Comparison of ENCODE assay signal across 22 mouse cellular contexts in the genomic region with DNA sequence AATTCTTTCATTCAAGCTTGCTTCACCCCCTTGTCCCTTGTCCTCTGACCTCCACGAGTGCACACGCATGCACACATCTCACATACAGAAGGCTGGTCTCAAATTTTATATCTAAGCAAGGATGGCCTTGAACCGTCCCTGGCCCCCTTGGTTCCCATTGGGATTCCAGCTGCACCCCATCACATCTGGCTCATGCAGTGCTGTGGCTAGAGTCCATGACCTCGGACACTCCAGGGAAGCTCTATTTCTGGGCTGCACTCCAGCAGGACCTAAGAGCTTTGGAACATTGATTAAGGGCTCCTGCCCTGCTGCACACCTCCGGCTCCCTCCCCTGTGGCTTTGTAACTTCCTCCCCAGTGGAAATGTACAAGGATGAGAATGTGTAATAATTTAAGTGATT. TPM values are rescaled to one million over a fixed set of nuclear protein-coding genes. Genes with fewer than 3 reads are reported as not detected.
DNase-seq lines count a peak whose midpoint lies in the region; ATAC-seq and TF ChIP-seq lines count a peak whose summit lies in the region.
"Had no signal": no experiment of that assay in that cellular context is flagged by ENCODE, and none has a peak within 500 bp of the region (broad histone marks: within the 10 kb centered on the region; RNA-seq: fewer than 3 reads in every experiment).

No protein-coding gene starts in this region.

- H3K79me2 ChIP-seq in liver, adult 2 months (ENCODE audit: control insufficient read depth, insufficient read depth, low read length), result no peaks in the 10 kb centered on the region

- no peak overlapping the region for H3K4me2 ChIP-seq in liver, embryonic 11.5 days
- H3K4me2 ChIP-seq: intestine, embryonic 15.5 days had no signal

- peak; percentile 32 for DNase-seq in gastrocnemius, postnatal 14 days
- DNase-seq in gastrocnemius, postnatal 25 days, result no peak
- DNase-seq in liver, adult 2 months (ENCODE audit: extremely low read depth, low read depth, low spot score), result peak; percentile 41
- no peak for DNase-seq in liver, embryonic 11.5 days (ENCODE audit: low spot score)
- DNase-seq in adrenal gland, postnatal 36 days, result peak; percentile 71 to 76
- DNase-seq in kidney, postnatal 36 days, result peak; percentile 43 to 54
- DNase-seq in lung, postnatal 14 days, result no peak
- DNase-seq in thymus, adult 18-20 months, result no peak
- DNase-seq: cerebellum, postnatal 36 days; liver; right cerebral cortex, postnatal 4 days had no signal

- TF ChIP-seq POLR2A in liver, adult 2 months (IDR thresholded peaks at IDR 0.05; ENCODE audit: extremely low read depth, insufficient read depth, low read length), result no peak

- no peak overlapping the region for H3K27ac ChIP-seq in liver, adult 2 months (replicated peaks; ENCODE audit: insufficient read depth, low read depth, low read length)
- no peak overlapping the region for H3K27ac ChIP-seq in liver, embryonic 11.5 days (ENCODE audit: low read depth, low read length)
- H3K27ac ChIP-seq: intestine, embryonic 15.5 days had no signal

- no peaks in the 10 kb centered on the region for H3K9me3 ChIP-seq in liver, embryonic 11.5 days (ENCODE audit: control insufficient read depth, low read length)
- H3K9me3 ChIP-seq: intestine, embryonic 15.5 days; megakaryocyte, embryonic 14.5 days had no signal

- WGBS in liver, adult 2 months, result 53% methylated on average over 5 of the region's 5 CpGs
- 72% methylated on average over 5 of the region's 5 CpGs for WGBS in liver, embryonic 11.5 days

- intact Hi-C loops in gastrocnemius, postnatal 14 days (cut with DNase I; ENCODE audit: low total_unique reads), result no loop called here

- peaks cover 4% of the 10 kb centered on the region for H3K27me3 ChIP-seq in liver, adult 2 months (ENCODE audit: control insufficient read depth, insufficient read depth, low read length)
- H3K27me3 ChIP-seq in liver, embryonic 11.5 days (replicated peaks; ENCODE audit: control insufficient read depth, insufficient read depth, low read length), result peaks cover 25% of the 10 kb centered on the region

- ATAC-seq in liver, embryonic 11.5 days (replicated peaks; ENCODE audit: low FRiP score), result no peak
- ATAC-seq: forebrain, embryonic 16.5 days; intestine, embryonic 15.5 days; midbrain, embryonic 16.5 days had no signal

- no peak overlapping the region for H3K9ac ChIP-seq in liver, adult 2 months (ENCODE audit: low read depth, low read length)
- H3K9ac ChIP-seq in liver, embryonic 11.5 days (ENCODE audit: low read depth, low read length), result no peak overlapping the region
- H3K9ac ChIP-seq: intestine, embryonic 15.5 days had no signal

- no peak overlapping the region for H3K4me3 ChIP-seq in liver, adult 2 months (ENCODE audit: insufficient read depth, low read depth, low read length)
- H3K4me3 ChIP-seq in liver, embryonic 11.5 days (ENCODE audit: low read depth, low read length), result no peak overlapping the region
- H3K4me3 ChIP-seq: intestine, embryonic 15.5 days; megakaryocyte, embryonic 14.5 days had no signal

- H3K4me1 ChIP-seq in liver, adult 2 months (ENCODE audit: control insufficient read depth, insufficient read depth, low read length), result no peaks in the 10 kb centered on the region
- no peaks in the 10 kb centered on the region for H3K4me1 ChIP-seq in liver, embryonic 11.5 days (replicated peaks; ENCODE audit: control insufficient read depth, insufficient read depth, low read length)

- no peak for TF ChIP-seq CTCF in liver, adult 2 months (IDR thresholded peaks at IDR 0.05; ENCODE audit: low read depth, low read length)

- H3K36me3 ChIP-seq in liver, adult 2 months (ENCODE audit: control insufficient read depth, insufficient read depth, low read length), result no peaks in the 10 kb centered on the region
- no peaks in the 10 kb centered on the region for H3K36me3 ChIP-seq in liver, embryonic 11.5 days (ENCODE audit: control insufficient read depth, insufficient read depth, low read length)
- H3K36me3 ChIP-seq: intestine, embryonic 15.5 days had no signal

RNA-seq across cellular contexts. Expression of gene Il27ra, which starts 4.4 kb away (rescaled TPM):
- 1 to 10 TPM in 1 of 2 experiments, under 1 TPM in 1; 0.84 to 1.1 TPM for total RNA-seq in gastrocnemius, postnatal 14 days (2021)
- total RNA-seq in gastrocnemius, postnatal 25 days (2021), result 1 to 10 TPM in 1 of 2 experiments, under 1 TPM in 1; 0.69 to 1.2 TPM
- 1.4 and 1.5 TPM in 2 replicates for total RNA-seq in liver, adult 2 months (2014; rRNA removed)
- polyA plus RNA-seq in liver, adult 2 months (2012; rRNA removed), result 1.4 and 2.1 TPM in 2 replicates
- 1.8 and 3.1 TPM in 2 replicates for polyA plus RNA-seq in liver, embryonic 11.5 days (2014; fragmentation: Nextera tagmentation; extraction: Ambion mirVana)
- total RNA-seq in adrenal gland, postnatal 36 days (2021), result 1 to 10 TPM; 2.0 to 2.2 TPM
- polyA plus RNA-seq: hindbrain, embryonic 11.5 days had no signal

RNA-seq across cellular contexts. Expression of gene Rln3, which starts 6.8 kb away (rescaled TPM):
- not detected for total RNA-seq in gastrocnemius, postnatal 14 days (2021)
- total RNA-seq in gastrocnemius, postnatal 25 days (2021), result not detected
- not detected in 2 replicates for total RNA-seq in liver, adult 2 months (2014; rRNA removed)
- polyA plus RNA-seq in liver, adult 2 months (2012; rRNA removed), result not detected in 2 replicates
- polyA plus RNA-seq in liver, embryonic 11.5 days (2014; fragmentation: Nextera tagmentation; extraction: Ambion mirVana), result 0.42 TPM in 1 of 2 replicates, not detected in the other
- total RNA-seq in adrenal gland, postnatal 36 days (2021), result not detected
- total RNA-seq: layer of hippocampus, postnatal 14 days; left cerebral cortex, postnatal 25 days had no signal
- polyA plus RNA-seq: C2C12; embryonic facial prominence, embryonic 11.5 days; forebrain, embryonic 16.5 days; gonadal fat pad, adult 2 months; lung, embryonic 16.5 days had no signal

RNA-seq across cellular contexts. Expression of gene Palm3, which starts 16.7 kb away (rescaled TPM):
- under 1 TPM; 0.25 to 0.51 TPM for total RNA-seq in gastrocnemius, postnatal 14 days (2021)
- total RNA-seq in gastrocnemius, postnatal 25 days (2021), result under 1 TPM; 0.26 to 0.32 TPM
- total RNA-seq in liver, adult 2 months (2014; rRNA removed), result not detected in 2 replicates
- polyA plus RNA-seq in liver, adult 2 months (2012; rRNA removed), result not detected in 2 replicates
- 0.66 and 1.2 TPM in 2 replicates for polyA plus RNA-seq in liver, embryonic 11.5 days (2014; fragmentation: Nextera tagmentation; extraction: Ambion mirVana)
- under 1 TPM; 0.43 to 0.46 TPM for total RNA-seq in adrenal gland, postnatal 36 days (2021)

RNA-seq across cellular contexts. Expression of gene 2210011C24Rik, which starts 26.0 kb away (rescaled TPM):
- total RNA-seq in gastrocnemius, postnatal 14 days (2021), result 1 to 10 TPM; 2.9 to 4.2 TPM
- 1 to 10 TPM; 3.3 to 5.9 TPM for total RNA-seq in gastrocnemius, postnatal 25 days (2021)
- total RNA-seq in liver, adult 2 months (2014; rRNA removed), result 0.20 and 0.28 TPM in 2 replicates
- 0.21 and 0.34 TPM in 2 replicates for polyA plus RNA-seq in liver, adult 2 months (2012; rRNA removed)
- not detected in 2 replicates for polyA plus RNA-seq in liver, embryonic 11.5 days (2014; fragmentation: Nextera tagmentation; extraction: Ambion mirVana)
- not detected for total RNA-seq in adrenal gland, postnatal 36 days (2021)
- polyA plus RNA-seq: embryonic facial prominence, embryonic 11.5 days; forebrain, embryonic 16.5 days; hindbrain, embryonic 11.5 days had no signal

RNA-seq across cellular contexts. Expression of gene Gm10643, which starts 26.9 kb away (rescaled TPM):
- total RNA-seq in gastrocnemius, postnatal 14 days (2021), result 1 to 10 TPM; 2.6 TPM
- 1 to 10 TPM; 1.3 to 1.6 TPM for total RNA-seq in gastrocnemius, postnatal 25 days (2021)
- 0.65 and 0.74 TPM in 2 replicates for total RNA-seq in liver, adult 2 months (2014; rRNA removed)
- 0.10 TPM in 1 of 2 replicates, not detected in the other for polyA plus RNA-seq in liver, adult 2 months (2012; rRNA removed)
- 0.52 and 0.86 TPM in 2 replicates for polyA plus RNA-seq in liver, embryonic 11.5 days (2014; fragmentation: Nextera tagmentation; extraction: Ambion mirVana)
- total RNA-seq in adrenal gland, postnatal 36 days (2021), result 1 to 10 TPM; 3.1 to 3.2 TPM

Comparison
In these comparisons a context has a peak if more than half of its experiments do, and no peak if none do; other contexts are left out.
1. DNase-seq: peak in gastrocnemius, postnatal 14 days (single experiment), liver, adult 2 months (single experiment), adrenal gland, postnatal 36 days (2 of 2) and kidney, postnatal 36 days (2 of 2); none in gastrocnemius, postnatal 25 days (single experiment), liver, embryonic 11.5 days (single experiment), lung, postnatal 14 days (single experiment) and thymus, adult 18-20 months (0 of 2).